Mouse (Mus musculus) Patski (cell line): ENCODE results near the gene Ank3. TPM values are rescaled to one million over a fixed set of nuclear protein-coding genes. Genes with fewer than 3 reads are reported as not detected.

Source experiments
- ATAC-seq: fragments of 100-300 bp; one replicate; pipeline ENCODE4 v1.8.0; 2021
- CTCF ChIA-PET: fragments of 350-600 bp; sonication (Branson Sonifier 250); formaldehyde crosslinking; loops from one replicate; lab custom pipeline; 2022; ENCODE audit warnings: inconsistent platforms; lab: Charles Lee
- POLR2A ChIA-PET: fragments of 350-600 bp; sonication (Branson Sonifier 250); formaldehyde crosslinking; loops from one replicate; lab custom pipeline; 2022; ENCODE audit warnings: antibody characterized with exemption, inconsistent platforms; lab: Charles Lee
- DNase-seq: peaks from one replicate; pipeline ENCODE4 v3.0.0-alpha.2; 2011; ENCODE audit warnings: low read depth, low spot score
- H3K27me3 ChIP-seq: fragments of 371-371 bp; one replicate; pipeline ENCODE4 v1.5.1; 2021
- CTCF ChIP-seq: fragments of 100-300 bp; IDR thresholded peaks from one replicate; pipeline ENCODE4 v1.5.1; 2021
- in situ Hi-C: fragments of 300-500 bp; cut with MboI; formaldehyde crosslinking; loops from 3 replicates; pipeline ENCODE4 v1.11.1; 2018; ENCODE audit warnings: low pct_unique_long_range_greater_than_20kb, mixed read lengths
- polyA plus RNA-seq: library from polyadenylated mRNA; unstranded; gene quantifications from one replicate; pipeline ENCODE4 v1.2.3, GENCODE M21; 2021

Ank3 gene
- polyA plus RNA-seq, 1 experiment from 2014 or later, result 83.2 TPM

- no peak for TF ChIP-seq CTCF
- DNase-seq, result no peak
- ChIA-PET CTCF (no interaction called here), POLR2A (no interaction called here)
- in situ Hi-C loops, result loop anchor here (25.0 kb wide), 1 partner anchor 841 kb away; no protein-coding TSS in a partner anchor
- H3K27me3 ChIP-seq, result peaks cover 8% of the 10 kb centered on the region
- ATAC-seq, result no peak
Measured at GRCm38 (mm10) chr10:69446566-69446965, 48.0 kb downstream of the Ank3 start.

GRCm38 (mm10) chr10:69447308-69447707, 48.7 kb downstream of the Ank3 start:
- ATAC-seq (no peak), DNase-seq (no peak)
- CTCF ChIA-PET, result interaction anchor here (1.0 kb wide), 2 partner anchors 10 to 192 kb away, joined by 3 read pairs; no protein-coding TSS in a partner anchor
- POLR2A ChIA-PET, result no interaction called here
- in situ Hi-C loops, result loop anchor here (25.0 kb wide), 1 partner anchor 840 kb away; no protein-coding TSS in a partner anchor
- no peak for TF ChIP-seq CTCF
- H3K27me3 ChIP-seq, result peaks cover 8% of the 10 kb centered on the region

- DNase-seq (no peak), ATAC-seq (no peak)
- ChIA-PET CTCF (interaction anchor here (1.0 to 2.2 kb wide), 5 partner anchors 9 to 207 kb away, joined by 3 to 8 read pairs (median 3); no protein-coding TSS in a partner anchor), POLR2A (interaction anchor here (0.6 kb wide), 1 partner anchor 25 kb away, joined by 3 read pairs; no protein-coding TSS in a partner anchor)
- in situ Hi-C loops, result loop anchor here (25.0 kb wide), 1 partner anchor 839 kb away; no protein-coding TSS in a partner anchor
- H3K27me3 ChIP-seq, result peaks cover 8% of the 10 kb centered on the region
- no peak for TF ChIP-seq CTCF
Measured at GRCm38 (mm10) chr10:69448174-69448573, 49.6 kb downstream of the Ank3 start.

DNA sequence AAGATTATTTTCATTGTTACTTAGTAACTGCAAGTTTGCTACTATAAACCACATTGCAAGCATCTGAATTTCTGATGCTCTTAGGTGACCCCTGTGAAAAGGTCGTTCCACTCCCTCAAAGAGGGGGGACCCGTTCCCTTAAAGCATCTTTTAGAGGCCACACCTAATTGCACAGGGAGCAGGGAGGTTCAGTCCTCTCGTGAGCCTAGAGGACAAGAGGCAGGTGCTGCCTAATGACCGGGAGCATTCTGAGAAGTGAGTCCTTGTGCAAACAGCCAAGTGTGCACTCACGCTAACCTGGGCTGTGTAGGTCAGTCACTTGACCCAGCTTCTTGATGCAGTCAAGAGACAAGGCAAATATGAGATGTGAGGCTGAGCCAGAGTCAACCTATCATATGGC, 52.4 kb downstream of the Ank3 start:
- TF ChIP-seq CTCF, result no peak
- ATAC-seq (no peak), DNase-seq (no peak)
- peaks cover 5% of the 10 kb centered on the region for H3K27me3 ChIP-seq
- in situ Hi-C loops, result loop anchor here (5.0 kb wide), 2 partner anchors 201 to 396 kb away; no protein-coding TSS in a partner anchor
- CTCF ChIA-PET, result interaction anchor here (1.7 kb wide), 1 partner anchor 200 kb away, joined by 5 read pairs; no protein-coding TSS in a partner anchor
- POLR2A ChIA-PET, result no interaction called here

DNA sequence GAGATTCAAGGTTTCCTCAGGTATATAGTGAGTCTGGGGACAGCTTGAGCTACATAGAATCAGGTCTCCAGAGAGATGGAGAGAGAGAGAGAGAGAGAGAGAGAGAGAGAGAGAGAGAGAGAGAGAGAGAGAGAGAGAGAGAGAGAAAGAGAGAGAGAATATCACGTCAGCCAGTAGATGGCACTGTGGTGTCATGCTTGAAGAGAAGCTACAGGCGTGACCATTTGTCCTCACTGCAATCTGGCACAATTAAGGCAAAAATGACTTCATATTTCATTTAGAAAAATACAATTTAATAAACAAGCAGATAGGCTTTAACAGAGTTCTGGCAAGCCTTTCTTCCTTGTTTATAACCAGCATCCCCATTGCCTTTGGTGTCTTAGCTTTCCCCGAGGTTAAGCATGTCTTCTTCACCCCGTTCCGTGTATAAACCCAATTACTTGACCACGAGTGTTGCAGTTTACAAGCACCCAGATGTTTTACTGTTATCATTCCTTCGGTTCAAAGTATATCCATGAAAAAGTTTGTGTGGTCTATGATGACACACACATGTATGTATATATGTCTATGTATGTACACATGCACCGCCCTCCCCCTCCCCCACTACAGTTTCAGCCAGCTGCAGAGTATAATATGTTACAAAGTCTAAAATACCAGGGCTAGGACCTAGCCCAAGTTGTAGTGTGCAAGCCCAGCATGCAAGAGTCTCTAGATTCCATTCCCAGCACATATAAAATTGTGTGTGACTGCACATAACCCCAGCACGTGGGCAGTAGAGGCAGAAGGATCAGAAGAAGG, 53.8 kb downstream of the Ank3 start:
- ChIA-PET POLR2A (no interaction called here), CTCF (interaction anchor here (0.6 to 4.1 kb wide), 12 partner anchors 8 to 215 kb away, joined by 3 to 45 read pairs (median 4); no protein-coding TSS in a partner anchor)
- peak; percentile 80 for TF ChIP-seq CTCF
- DNase-seq, result no peak
- H3K27me3 ChIP-seq, result no peaks in the 10 kb centered on the region
- ATAC-seq, result no peak
- in situ Hi-C loops, result loop anchor here (5.0 kb wide), 2 partner anchors 200 to 395 kb away; no protein-coding TSS in a partner anchor

- no peak for ATAC-seq
- in situ Hi-C loops, result loop anchor here (5.0 kb wide), 2 partner anchors 199 to 394 kb away; no protein-coding TSS in a partner anchor
- ChIA-PET CTCF (interaction anchor here (1.4 to 4.1 kb wide), 5 partner anchors 79 to 393 kb away, joined by 3 to 45 read pairs (median 10); no protein-coding TSS in a partner anchor), POLR2A (no interaction called here)
- no peaks in the 10 kb centered on the region for H3K27me3 ChIP-seq
- DNase-seq, result no peak
- no peak for TF ChIP-seq CTCF
Measured at GRCm38 (mm10) chr10:69453531-69453930, 55.0 kb downstream of the Ank3 start.

DNA sequence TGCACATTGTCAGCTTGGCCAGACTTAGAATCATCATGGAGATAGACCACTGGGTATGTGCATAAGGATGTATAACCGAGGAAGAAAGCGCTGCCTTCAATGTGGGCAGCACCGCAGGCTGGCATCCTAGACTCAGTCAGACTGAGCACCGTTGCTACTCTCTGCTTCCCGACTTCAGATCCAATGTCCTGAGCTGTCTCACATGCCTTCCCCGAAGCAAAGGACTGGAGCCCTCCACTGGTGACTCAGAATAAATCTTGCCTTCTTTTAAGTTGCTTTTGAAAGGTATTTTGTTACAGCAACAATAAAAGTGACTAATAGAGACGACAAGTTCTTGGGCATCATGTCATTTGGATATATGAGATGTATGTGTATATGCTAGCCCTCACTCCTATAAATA, 55.9 kb downstream of the Ank3 start:
- CTCF ChIA-PET, result interaction anchor here (1.2 to 4.1 kb wide), 6 partner anchors 186 to 392 kb away, joined by 3 to 45 read pairs (median 4); no protein-coding TSS in a partner anchor
- POLR2A ChIA-PET, result no interaction called here
- in situ Hi-C loops, result loop anchor here (5.0 kb wide), 2 partner anchors 198 to 393 kb away; no protein-coding TSS in a partner anchor

GRCm38 (mm10) chr10:69464826-69465225, 66.3 kb downstream of the Ank3 start:
- DNase-seq, result no peak
- POLR2A ChIA-PET, result no interaction called here
- in situ Hi-C loops, result no loop called here
- ATAC-seq, result no peak
- no peak for TF ChIP-seq CTCF
- no peaks in the 10 kb centered on the region for H3K27me3 ChIP-seq
- CTCF ChIA-PET, result interaction anchor here (1.4 kb wide), 1 partner anchor 189 kb away, joined by 4 read pairs; no protein-coding TSS in a partner anchor

More for the DNA sequence above, 55.9 kb downstream of the Ank3 start:
- no peak for DNase-seq
- no peaks in the 10 kb centered on the region for H3K27me3 ChIP-seq
- no peak for ATAC-seq
- peak; percentile 35 for TF ChIP-seq CTCF

DNA sequence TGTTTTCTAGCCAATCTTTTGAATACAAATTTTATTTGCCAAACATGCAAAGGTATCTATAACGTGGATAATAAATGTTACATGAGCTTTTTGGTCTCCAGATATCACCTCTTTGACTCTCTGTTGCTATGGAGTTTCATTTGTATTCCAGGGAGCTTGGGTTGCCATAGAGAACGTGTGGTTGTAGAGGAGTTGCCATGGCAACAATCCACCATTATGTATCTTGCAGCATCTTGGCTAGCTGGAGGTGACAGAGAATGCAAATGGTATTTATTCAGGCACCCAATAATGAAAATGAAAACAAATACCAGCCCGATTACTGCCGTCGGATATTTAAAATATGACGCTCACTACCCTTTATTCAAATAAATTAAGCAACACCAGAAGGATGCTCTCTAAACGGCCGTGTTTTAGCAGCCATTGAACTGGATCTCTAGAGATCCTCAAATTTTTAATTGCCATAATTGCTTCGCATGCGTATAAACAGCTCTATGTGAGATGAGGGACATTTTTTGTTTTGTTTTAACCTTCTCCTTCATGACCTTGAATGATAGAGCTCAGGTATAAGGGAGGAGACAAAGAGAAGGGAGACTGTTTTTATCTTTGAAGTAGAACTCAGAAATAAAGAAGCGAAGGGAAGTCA, 67.1 kb downstream of the Ank3 start:
- no peak for DNase-seq
- ChIA-PET POLR2A (interaction anchor here (0.6 kb wide), 1 partner anchor 321 kb away, joined by 3 read pairs; no protein-coding TSS in a partner anchor), CTCF (interaction anchor here (0.7 to 1.6 kb wide), 4 partner anchors 12 to 380 kb away, joined by 3 to 4 read pairs (median 4); no protein-coding TSS in a partner anchor)
- TF ChIP-seq CTCF, result no peak
- no peaks in the 10 kb centered on the region for H3K27me3 ChIP-seq
- in situ Hi-C loops, result no loop called here
- ATAC-seq, result no peak

DNA sequence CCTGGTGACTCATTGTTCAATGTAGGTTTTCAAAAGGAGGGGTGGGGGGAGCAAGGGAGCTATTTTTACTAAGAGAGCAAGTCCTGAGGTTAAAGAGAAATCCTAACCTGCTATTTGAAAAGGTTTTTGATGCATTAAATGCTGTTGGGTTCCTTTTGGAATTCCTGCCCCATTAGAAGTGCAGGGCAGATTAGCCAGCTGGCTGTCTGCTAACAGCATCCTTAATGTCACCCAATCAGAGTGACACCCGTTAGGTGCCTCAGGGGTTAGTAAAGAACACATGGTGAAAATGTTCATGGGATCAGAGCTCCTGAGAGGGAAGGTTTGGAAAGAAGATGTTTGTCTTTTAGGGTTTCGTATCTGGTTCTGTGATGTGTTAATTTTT, 67.6 kb downstream of the Ank3 start:
- no peaks in the 10 kb centered on the region for H3K27me3 ChIP-seq
- CTCF ChIA-PET, result interaction anchor here (0.7 to 1.6 kb wide), 3 partner anchors 12 to 380 kb away, joined by 3 to 4 read pairs (median 3); no protein-coding TSS in a partner anchor
- in situ Hi-C loops, result no loop called here
- no peak for ATAC-seq
- no peak for DNase-seq
- TF ChIP-seq CTCF, result no peak
- POLR2A ChIA-PET, result interaction anchor here (0.6 kb wide), 1 partner anchor 321 kb away, joined by 3 read pairs; no protein-coding TSS in a partner anchor
